Mouse (Mus musculus) heart, embryonic 16.5 days (tissue): Measurements from ENCODE around the gene 4930550L24Rik. TPM values are rescaled to one million over a fixed set of nuclear protein-coding genes. Genes with fewer than 3 reads are reported as not detected.
A peak's percentile ranks its signal among the peaks of the same experiment; 100 is the strongest.

ENCODE experiments used
- ATAC-seq: fragments of 200-750 bp; cut with Nextera tagmentation; replicated peaks from 2 replicates; pipeline ENCODE4 v1.8.0; 2017; ENCODE audit warnings: moderate number of reproducible peaks; ENCODE audit not compliant: insufficient read depth, low FRiP score; ENCODE audit errors: extremely low read depth
- H3K27ac ChIP-seq: fragments of 300-500 bp; sonication (generic); 2 replicates; pipeline ENCODE4 v1.5.1; 2014; ENCODE audit warnings: mild to moderate bottlenecking, low read length, control low read depth, moderate library complexity
- H3K27me3 ChIP-seq: fragments of 300-500 bp; sonication (generic); 2 replicates; pipeline ENCODE4 v1.6.1; 2014; ENCODE audit warnings: low read length, mixed read lengths; ENCODE audit not compliant: control insufficient read depth, insufficient read depth
- H3K36me3 ChIP-seq: fragments of 300-500 bp; sonication (generic); 2 replicates; pipeline ENCODE4 v1.6.1; 2014; ENCODE audit not compliant: control insufficient read depth, insufficient read depth
- H3K4me1 ChIP-seq: fragments of 300-500 bp; sonication (generic); 2 replicates; pipeline ENCODE4 v1.6.1; 2014; ENCODE audit warnings: low read length, mixed read lengths; ENCODE audit not compliant: control insufficient read depth, insufficient read depth
- H3K4me2 ChIP-seq: fragments of 300-500 bp; sonication (generic); 2 replicates; pipeline ENCODE4 v1.6.1; 2014; ENCODE audit warnings: low read depth, mild to moderate bottlenecking, control low read depth, low read length
- H3K4me3 ChIP-seq: fragments of 300-500 bp; sonication (generic); 2 replicates; pipeline ENCODE4 v1.5.1; 2014; ENCODE audit warnings: mild to moderate bottlenecking, control low read depth, low read length
- H3K9ac ChIP-seq: fragments of 300-500 bp; sonication (generic); 2 replicates; pipeline ENCODE4 v1.6.1; 2014; ENCODE audit warnings: low read length, control low read depth
- H3K9me3 ChIP-seq: fragments of 300-500 bp; sonication (generic); replicated peaks from 2 replicates; pipeline ENCODE4 v1.6.1; 2016; ENCODE audit warnings: low read length; ENCODE audit not compliant: control insufficient read depth
- WGBS: fragments of 180-500 bp; shearing (Covaris S2); extraction: QIAGEN DNeasy Blood & Tissue Kit; methylation state at CpG from one replicate; pipeline ENCODE4 v1.1.7; 2014; 5-methylcytosine and 5-hydroxymethylcytosine counted together
- polyA plus RNA-seq: library from polyadenylated mRNA; unstranded; fragments of >200 nt; fragmentation: Nextera tagmentation; extraction: Ambion mirVana; gene quantifications from 2 replicates; pipeline ENCODE4 v1.2.1, GENCODE M21; 2015

Gene 4930550L24Rik
- 0.12 TPM in 1 of 2 replicates, not detected in the other for polyA plus RNA-seq

- no peak for ATAC-seq
- H3K27ac ChIP-seq, result no peak within 1 kb of the TSS
Measured at GRCm38 (mm10) chrX:58909060-58909459, at the start of gene 4930550L24Rik. TSS of gene 4930550L24Rik (plus strand) at chrX:58909360.

GRCm38 (mm10) chrX:58900753-58901152 lies 8.4 kb upstream of the 4930550L24Rik start:
- no peak overlapping the region for H3K9ac ChIP-seq
- H3K4me3 ChIP-seq, result no peak overlapping the region
- no peak overlapping the region for H3K4me2 ChIP-seq
- no peak overlapping the region; the same call in 1 of the 2 replicates for H3K27ac ChIP-seq
- H3K9me3 ChIP-seq, result no peaks in the 10 kb centered on the region
- H3K27me3 ChIP-seq, result no peaks in the 10 kb centered on the region
- H3K4me1 ChIP-seq, result no peaks in the 10 kb centered on the region
- 35% methylated on average over 1 of the region's 1 CpGs for WGBS
- peak; percentile 45; the same call in 1 of the 2 replicates for ATAC-seq
- H3K36me3 ChIP-seq, result no peaks in the 10 kb centered on the region

More at GRCm38 (mm10) chrX:58909060-58909459, at the start of gene 4930550L24Rik:
- Histone ChIP-seq H3K4me2 (no peak within 1 kb of the TSS), H3K4me1 (no peaks in the 10 kb centered on the region), H3K36me3 (no peaks in the 10 kb centered on the region), H3K27me3 (no peaks in the 10 kb centered on the region), H3K4me3 (no peak within 1 kb of the TSS), H3K9ac (no peak within 1 kb of the TSS), H3K9me3 (no peaks in the 10 kb centered on the region)
- 61% methylated on average over 2 of the region's 2 CpGs for WGBS

- H3K4me2 ChIP-seq, result no peak overlapping the region
- H3K4me3 ChIP-seq, result no peak overlapping the region
- H3K9me3 ChIP-seq, result no peaks in the 10 kb centered on the region
- ATAC-seq, result no peak
- H3K9ac ChIP-seq, result no peak overlapping the region
- no peak overlapping the region for H3K27ac ChIP-seq
- no peaks in the 10 kb centered on the region for H3K36me3 ChIP-seq
- no peaks in the 10 kb centered on the region for H3K4me1 ChIP-seq
- WGBS, result 87% methylated on average over 2 of the region's 2 CpGs
- H3K27me3 ChIP-seq, result no peaks in the 10 kb centered on the region
Measured at GRCm38 (mm10) chrX:58967969-58968368, 58.8 kb downstream of the 4930550L24Rik start.
